14 mouse cellular contexts compared by ENCODE assay signal in genomic region chr7:67440806-67441205, GRCm38 (mm10).
DNase-seq lines count a peak whose midpoint lies in the region; TF ChIP-seq lines count a peak whose summit lies in the region.
"Had no signal": no experiment of that assay in that cellular context is flagged by ENCODE, and none has a peak within 500 bp of the region (broad histone marks: within the 10 kb centered on the region; RNA-seq: fewer than 3 reads in every experiment).

No protein-coding gene starts in this region.

- TF ChIP-seq CTCF in layer of hippocampus, adult 2 months (conservative IDR thresholded peaks at IDR 0.05) = no peak

- intact Hi-C loops in left cerebral cortex, postnatal 4 days (cut with DNase I) = no loop called here
- intact Hi-C loops in left cerebral cortex, postnatal 36 days (cut with DNase I) = loop anchor here (5.0 kb wide), 1 partner anchor 69 kb away; the partner anchor contains the start of gene Mef2a

- peak overlapping the region; percentile 9; the same call in 1 of the 2 replicates for H3K27ac ChIP-seq in layer of hippocampus, adult 2 months
- H3K27ac ChIP-seq: intestine, embryonic 15.5 days had no signal

- peak; percentile 30 to 38 for DNase-seq in cerebellum, postnatal 36 days
- DNase-seq in cerebellum, adult 11 months = no peak
- peak; percentile 78 for DNase-seq in left cerebral cortex, postnatal 4 days
- no peak for DNase-seq in left cerebral cortex, postnatal 36 days (ENCODE audit: low spot score in 2 of 2)
- DNase-seq in layer of hippocampus, adult 2 months (ENCODE audit: low spot score in 2 of 2) = peak; percentile 74 to 76
- peak; percentile 80 for DNase-seq in thymus, postnatal 0 days (ENCODE audit: low spot score)
- no peak for DNase-seq in urinary bladder, adult 18-20 months (ENCODE audit: low spot score in 2 of 2)
- no peak for DNase-seq in gastrocnemius, adult 8-10 months (ENCODE audit: low spot score in 2 of 2)
- DNase-seq: B cell, adult 2 months; heart, adult 18-20 months; heart, postnatal 14 days; kidney, postnatal 36 days; lung, embryonic 14.5 days had no signal

- H3K4me3 ChIP-seq in layer of hippocampus, adult 2 months = no peak overlapping the region
- H3K4me3 ChIP-seq: intestine, embryonic 15.5 days had no signal

Comparison
In these comparisons a context has a peak if more than half of its experiments do, and no peak if none do; other contexts are left out.
1. DNase-seq: peak in cerebellum, postnatal 36 days (2 of 2), left cerebral cortex, postnatal 4 days (single experiment), layer of hippocampus, adult 2 months (2 of 2) and thymus, postnatal 0 days (single experiment); none in cerebellum, adult 11 months (single experiment), left cerebral cortex, postnatal 36 days (0 of 2), urinary bladder, adult 18-20 months (0 of 2) and gastrocnemius, adult 8-10 months (0 of 2).